Mouse (Mus musculus) kidney, adult 2 months (tissue): ENCODE results near the gene Esm1. TPM values are rescaled to one million over a fixed set of nuclear protein-coding genes. Genes with fewer than 3 reads are reported as not detected.

Experiments
- DNase-seq: peaks from one replicate; pipeline ENCODE4 v3.0.0; 2021
- H3K27ac ChIP-seq: fragments of 200-500 bp; 2 replicates; pipeline ENCODE4 v1.5.1; 2012; ENCODE audit warnings: low read depth, low read length, control low read depth, inconsistent platforms; ENCODE audit not compliant: insufficient read depth
- H3K27me3 ChIP-seq: fragments of 200-500 bp; replicated peaks from 2 replicates; pipeline ENCODE4 v1.6.1; 2012; ENCODE audit warnings: mild to moderate bottlenecking, moderate library complexity, low read length, inconsistent platforms; ENCODE audit not compliant: control insufficient read depth, insufficient read depth
- H3K36me3 ChIP-seq: fragments of 200-500 bp; 2 replicates; pipeline ENCODE4 v1.6.1; 2012; ENCODE audit warnings: mild to moderate bottlenecking, moderate library complexity, low read length, inconsistent platforms; ENCODE audit not compliant: control insufficient read depth, insufficient read depth
- H3K4me1 ChIP-seq: fragments of 200-500 bp; 2 replicates; pipeline ENCODE4 v1.6.1; 2011; ENCODE audit warnings: low read length; ENCODE audit not compliant: control insufficient read depth, insufficient read depth
- H3K4me3 ChIP-seq: fragments of 200-500 bp; 2 replicates; pipeline ENCODE4 v1.5.1; 2011; ENCODE audit warnings: mild to moderate bottlenecking, low read depth, low read length, control low read depth; ENCODE audit not compliant: insufficient read depth
- CTCF ChIP-seq: fragments of 200-500 bp; conservative IDR thresholded peaks from 2 replicates; pipeline ENCODE4 v1.5.1; 2011; ENCODE audit warnings: low read depth, mild to moderate bottlenecking, control low read depth, low read length, moderate library complexity, mixed read lengths; ENCODE audit not compliant: insufficient read depth, insufficient read length
- POLR2A ChIP-seq: fragments of 200-500 bp; IDR thresholded peaks from one replicate; pipeline ENCODE4 v1.6.1; 2011; ENCODE audit warnings: low read depth, low read length, control low read depth
- WGBS: fragments of 180-500 bp; shearing (Covaris S2); methylation state at CpG from one replicate; pipeline ENCODE4 v1.1.7; 2018; 5-methylcytosine and 5-hydroxymethylcytosine counted together
- polyA plus RNA-seq: library from polyadenylated mRNA; depleted of rRNA; stranded (reverse); fragments of >200 nt; gene quantifications from 2 replicates; pipeline ENCODE4 v1.2.3, GENCODE M21; 2012

The Esm1 gene
- polyA plus RNA-seq, 1 experiment: 16.4 TPM

DNA sequence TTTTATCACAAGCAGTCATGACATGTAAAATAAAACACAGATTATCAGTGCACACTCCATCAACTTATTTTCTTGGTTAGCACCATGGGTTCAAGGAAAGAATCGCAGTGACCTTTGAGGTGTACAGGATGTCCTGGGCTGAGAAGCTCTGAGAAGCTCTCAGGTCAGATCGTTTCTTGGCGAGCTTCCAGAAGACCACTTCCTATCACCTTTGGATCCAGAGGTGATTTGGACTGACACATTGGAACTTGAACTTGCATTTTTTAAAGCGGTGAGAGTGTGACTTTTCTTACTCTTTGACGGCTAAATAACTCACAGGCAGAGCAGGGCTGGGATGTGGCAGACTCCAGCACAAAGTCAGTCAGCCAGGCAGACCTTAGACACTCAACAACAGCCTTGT lies 4.1 kb upstream of the Esm1 start:
- Histone ChIP-seq H3K4me1 (no peaks in the 10 kb centered on the region), H3K27me3 (no peaks in the 10 kb centered on the region), H3K27ac (no peak overlapping the region), H3K36me3 (no peaks in the 10 kb centered on the region), H3K4me3 (no peak overlapping the region)
- peak; percentile 59 for DNase-seq
- no peak for TF ChIP-seq CTCF
- TF ChIP-seq POLR2A: no peak
- 39% methylated on average over 5 of the region's 5 CpGs for WGBS

- H3K27me3 ChIP-seq: no peaks in the 10 kb centered on the region
- WGBS: 75% methylated on average over 15 of the region's 15 CpGs
- DNase-seq: no peak
- peak overlapping the region; percentile 44; the same call in 1 of the 2 replicates for H3K27ac ChIP-seq
- TF ChIP-seq CTCF (no peak), POLR2A (no peak)
- H3K4me1 ChIP-seq: no peaks in the 10 kb centered on the region
- peak overlapping the region; percentile 39; the same call in 1 of the 2 replicates for H3K4me3 ChIP-seq
- H3K36me3 ChIP-seq: no peaks in the 10 kb centered on the region
Measured at GRCm38 (mm10) chr13:113211345-113211744, 1.9 kb downstream of the Esm1 start.

GRCm38 (mm10) chr13:113212401-113212800 lies 2.9 kb downstream of the Esm1 start:
- DNase-seq: no peak
- H3K4me1 ChIP-seq: no peaks in the 10 kb centered on the region
- peak overlapping the region; percentile 17; the same call in 1 of the 2 replicates for H3K4me3 ChIP-seq
- no peaks in the 10 kb centered on the region for H3K36me3 ChIP-seq
- no peak for TF ChIP-seq CTCF
- TF ChIP-seq POLR2A: no peak
- H3K27me3 ChIP-seq: no peaks in the 10 kb centered on the region
- no peak overlapping the region for H3K27ac ChIP-seq
- WGBS: 68% methylated on average over 3 of the region's 3 CpGs

GRCm38 (mm10) chr13:113213865-113214264 lies 4.4 kb downstream of the Esm1 start:
- 94% methylated on average over 3 of the region's 3 CpGs for WGBS
- DNase-seq: no peak
- Histone ChIP-seq H3K27me3 (no peaks in the 10 kb centered on the region), H3K4me1 (no peaks in the 10 kb centered on the region), H3K27ac (no peak overlapping the region), H3K36me3 (no peaks in the 10 kb centered on the region), H3K4me3 (no peak overlapping the region)
- no peak for TF ChIP-seq CTCF
- TF ChIP-seq POLR2A: no peak

DNA sequence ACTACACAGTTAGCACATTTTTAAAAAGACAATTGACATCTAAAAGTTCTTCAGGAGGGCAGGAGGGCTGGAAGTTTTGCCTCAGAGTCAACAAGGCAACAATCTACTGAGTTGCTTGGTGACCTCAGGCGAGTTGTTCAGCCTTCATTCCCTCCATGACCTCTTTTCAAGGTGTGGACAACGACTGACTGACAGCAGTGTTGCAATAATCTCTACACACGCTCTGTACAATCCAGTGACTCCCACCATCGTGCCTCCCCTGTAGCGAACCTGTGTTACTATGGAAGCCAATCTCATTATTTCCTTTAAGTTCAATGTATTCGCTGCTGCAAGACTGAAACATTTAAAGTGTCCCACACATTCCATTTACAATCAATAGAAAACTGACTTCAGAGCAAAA lies 12.4 kb downstream of the Esm1 start:
- no peak for TF ChIP-seq CTCF
- TF ChIP-seq POLR2A: no peak
- WGBS: 68% methylated on average over 6 of the region's 6 CpGs
- Histone ChIP-seq H3K4me1 (no peaks in the 10 kb centered on the region), H3K4me3 (no peak overlapping the region), H3K27ac (peak overlapping the region; percentile 26), H3K27me3 (no peaks in the 10 kb centered on the region), H3K36me3 (no peaks in the 10 kb centered on the region)
- DNase-seq: no peak

DNA sequence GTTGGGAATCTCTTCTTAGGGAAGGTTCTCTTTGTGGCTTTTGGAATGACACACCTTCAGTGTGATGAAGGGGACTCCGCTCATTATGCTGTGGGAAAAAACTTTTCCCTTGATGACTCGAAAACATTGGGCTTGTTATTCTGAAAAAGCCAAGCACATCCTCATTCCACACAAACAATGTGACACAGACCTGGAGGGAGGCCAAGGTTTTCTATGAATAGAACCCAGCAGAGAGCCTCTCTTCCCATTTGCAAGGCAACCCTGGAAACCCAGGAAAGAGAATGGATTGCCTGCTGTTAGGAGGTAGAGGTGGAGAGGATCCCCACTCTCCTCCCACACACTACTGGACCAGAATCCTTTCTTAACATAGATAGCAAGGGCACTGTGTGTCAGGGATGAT lies 14.6 kb downstream of the Esm1 start:
- Histone ChIP-seq H3K4me3 (no peak overlapping the region), H3K27me3 (no peaks in the 10 kb centered on the region), H3K36me3 (no peaks in the 10 kb centered on the region), H3K27ac (peak overlapping the region; percentile 77), H3K4me1 (no peaks in the 10 kb centered on the region)
- DNase-seq: peak; percentile 91
- 30% methylated on average over 2 of the region's 2 CpGs for WGBS
- no peak for TF ChIP-seq POLR2A
- no peak for TF ChIP-seq CTCF

- DNase-seq: no peak
- Histone ChIP-seq H3K4me3 (no peak within 1 kb of the TSS), H3K27me3 (no peaks in the 10 kb centered on the region), H3K36me3 (no peaks in the 10 kb centered on the region), H3K4me1 (no peaks in the 10 kb centered on the region), H3K27ac (no peak within 1 kb of the TSS)
- WGBS: 67% methylated on average over 7 of the region's 7 CpGs
- TF ChIP-seq CTCF (no peak), POLR2A (no peak)
Measured at GRCm38 (mm10) chr13:113225811-113226210, 16.4 kb downstream of the Esm1 start, which contains the start of gene Gzmk. Gzmk (minus strand) TSS chr13:113225908.
